Mouse (Mus musculus): ENCODE results near the gene Mmd.

DNA sequence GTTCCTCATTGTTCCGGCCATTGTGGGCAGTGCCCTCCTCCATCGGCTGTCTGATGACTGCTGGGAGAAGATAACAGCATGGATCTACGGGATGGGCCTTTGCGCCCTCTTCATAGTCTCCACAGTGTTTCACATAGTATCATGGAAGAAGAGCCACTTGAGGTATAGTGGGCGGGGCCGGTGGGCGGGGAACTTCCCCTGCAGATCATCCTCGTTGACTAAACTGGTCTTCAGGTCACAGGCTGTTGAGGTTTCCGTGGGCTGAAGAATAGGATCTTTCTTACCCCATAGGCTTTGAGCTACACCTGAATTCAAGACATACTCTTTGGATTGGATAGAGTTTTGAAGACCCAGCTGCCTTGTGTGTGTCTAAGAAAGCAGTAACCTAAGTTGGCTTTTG is 10.6 kb downstream of the Mmd start:
- no peak for TF ChIP-seq CTCF (IDR thresholded peaks at IDR 0.05; ENCODE audit: extremely low read depth, insufficient read length, insufficient replicate concordance, low read depth, low read length)
- TF ChIP-seq POLR2A (IDR thresholded peaks at IDR 0.05; ENCODE audit: low read depth, low read length), result no peak
